Mouse (Mus musculus) neural tube, embryonic 13.5 days (tissue): ENCODE measurements around the gene Idh3g. TPM values are rescaled to one million over a fixed set of nuclear protein-coding genes. Genes with fewer than 3 reads are reported as not detected.
A peak's percentile ranks its signal among the peaks of the same experiment; 100 is the strongest.

Source experiments
- ATAC-seq: fragments of 200-750 bp; cut with Nextera tagmentation; 2 replicates; pipeline ENCODE4 v1.8.0; 2017; ENCODE audit warnings: low read depth, mild to moderate bottlenecking, moderate TSS enrichment, moderate library complexity
- H3K27ac ChIP-seq: fragments of 300-500 bp; sonication (generic); replicated peaks from 2 replicates; pipeline ENCODE4 v1.5.1; 2015; ENCODE audit warnings: moderate library complexity, mild to moderate bottlenecking, inconsistent platforms
- H3K27me3 ChIP-seq: fragments of 300-500 bp; sonication (generic); 2 replicates; pipeline ENCODE4 v1.6.1; 2015; ENCODE audit warnings: mild to moderate bottlenecking, inconsistent platforms
- H3K36me3 ChIP-seq: fragments of 300-500 bp; sonication (generic); 2 replicates; pipeline ENCODE4 v1.6.1; 2015; ENCODE audit warnings: mild to moderate bottlenecking, inconsistent platforms
- H3K4me1 ChIP-seq: fragments of 300-500 bp; sonication (generic); replicated peaks from 2 replicates; pipeline ENCODE4 v1.6.1; 2015; ENCODE audit warnings: inconsistent platforms
- H3K4me2 ChIP-seq: fragments of 300-500 bp; sonication (generic); 2 replicates; pipeline ENCODE4 v1.6.1; 2015; ENCODE audit warnings: inconsistent platforms, mild to moderate bottlenecking, moderate library complexity
- H3K4me3 ChIP-seq: fragments of 300-500 bp; sonication (generic); 2 replicates; pipeline ENCODE4 v1.5.1; 2015; ENCODE audit warnings: mild to moderate bottlenecking, inconsistent platforms
- H3K9ac ChIP-seq: fragments of 300-500 bp; sonication (generic); 2 replicates; pipeline ENCODE4 v1.6.1; 2015; ENCODE audit warnings: moderate library complexity, mild to moderate bottlenecking, inconsistent platforms
- H3K9me3 ChIP-seq: fragments of 300-500 bp; sonication (generic); 2 replicates; pipeline ENCODE4 v1.6.1; 2016; ENCODE audit warnings: inconsistent platforms
- WGBS: fragments of 180-500 bp; shearing (Covaris S2); methylation state at CpG from one replicate; pipeline ENCODE4 v1.1.7; 2015; 5-methylcytosine and 5-hydroxymethylcytosine counted together
- polyA plus RNA-seq: library from polyadenylated mRNA; unstranded; fragments of >200 nt; fragmentation: Nextera tagmentation; extraction: Ambion mirVana; gene quantifications from 2 replicates; pipeline ENCODE4 v1.2.1, GENCODE M21; 2015

Gene Idh3g
- 226 and 232 TPM in 2 replicates for polyA plus RNA-seq

GRCm38 (mm10) chrX:73786364-73787224 lies at the start of gene Idh3g, which contains the start of gene Ssr4:
TSS of gene Idh3g (minus strand) at chrX:73786897.
TSS of gene Ssr4 (plus strand) at chrX:73787028.
- peak; percentile 98 for ATAC-seq
- peaks cover 25% of the 10 kb centered on the region for H3K36me3 ChIP-seq
- H3K4me2 ChIP-seq, result peak within 1 kb of the TSS; percentile 66
- peak within 1 kb of the TSS; percentile 89 for H3K27ac ChIP-seq
- no peaks in the 10 kb centered on the region for H3K9me3 ChIP-seq
- 16% methylated on average over 52 of the region's 52 CpGs for WGBS
- peak within 1 kb of the TSS; percentile 57 for H3K4me3 ChIP-seq
- H3K4me1 ChIP-seq, result peaks cover 29% of the 10 kb centered on the region
- no peaks in the 10 kb centered on the region for H3K27me3 ChIP-seq
- H3K9ac ChIP-seq, result peak within 1 kb of the TSS; percentile 82

GRCm38 (mm10) chrX:73835731-73836130 lies 49.0 kb upstream of the Idh3g start:
- Histone ChIP-seq H3K4me1 (no peaks in the 10 kb centered on the region), H3K27me3 (no peaks in the 10 kb centered on the region), H3K9ac (no peak overlapping the region), H3K4me3 (no peak overlapping the region), H3K27ac (no peak overlapping the region), H3K4me2 (no peak overlapping the region), H3K9me3 (no peaks in the 10 kb centered on the region), H3K36me3 (no peaks in the 10 kb centered on the region)
- WGBS, result 100% methylated on average over 1 of the region's 1 CpGs
- ATAC-seq, result no peak

GRCm38 (mm10) chrX:73824185-73825151 lies 37.8 kb upstream of the Idh3g start, which contains the start of gene Pdzd4:
TSS of gene Pdzd4 (minus strand) at chrX:73824969.
- H3K9ac ChIP-seq, result peak within 1 kb of the TSS; percentile 82

GRCm38 (mm10) chrX:73823747-73824146 lies 37.0 kb upstream of the Idh3g start:
- Histone ChIP-seq H3K4me2 (peak overlapping the region; percentile 62), H3K9me3 (no peaks in the 10 kb centered on the region), H3K36me3 (no peaks in the 10 kb centered on the region), H3K27me3 (no peaks in the 10 kb centered on the region), H3K9ac (peak overlapping the region; percentile 82), H3K4me1 (peaks cover 21% of the 10 kb centered on the region), H3K27ac (peak overlapping the region; percentile 92; the same call in 1 of the 2 replicates), H3K4me3 (peak overlapping the region; percentile 65)
- ATAC-seq, result peak; percentile 25
- 22% methylated on average over 17 of the region's 17 CpGs for WGBS

More at GRCm38 (mm10) chrX:73824185-73825151, 37.8 kb upstream of the Idh3g start, which contains the start of gene Pdzd4:
- H3K27me3 ChIP-seq, result no peaks in the 10 kb centered on the region
- H3K4me1 ChIP-seq, result peaks cover 21% of the 10 kb centered on the region
- H3K36me3 ChIP-seq, result no peaks in the 10 kb centered on the region
- H3K27ac ChIP-seq, result peak within 1 kb of the TSS; percentile 92
- H3K4me2 ChIP-seq, result peak within 1 kb of the TSS; percentile 62
- 15% methylated on average over 82 of the region's 84 CpGs for WGBS
- peak within 1 kb of the TSS; percentile 65 for H3K4me3 ChIP-seq
- ATAC-seq, result peak; percentile 91
- no peaks in the 10 kb centered on the region for H3K9me3 ChIP-seq

- H3K4me3 ChIP-seq, result no peak overlapping the region
- H3K9me3 ChIP-seq, result no peaks in the 10 kb centered on the region
- WGBS, result 64% methylated on average over 3 of the region's 3 CpGs
- H3K4me1 ChIP-seq, result peaks cover 4% of the 10 kb centered on the region
- H3K36me3 ChIP-seq, result no peaks in the 10 kb centered on the region
- no peak for ATAC-seq
- H3K4me2 ChIP-seq, result no peak overlapping the region
- no peaks in the 10 kb centered on the region for H3K27me3 ChIP-seq
- H3K27ac ChIP-seq, result no peak overlapping the region
- H3K9ac ChIP-seq, result no peak overlapping the region
These were observed 30.1 kb upstream of the Idh3g start for GRCm38 (mm10) chrX:73816596-73817314.

GRCm38 (mm10) chrX:73815072-73815471 lies 28.4 kb upstream of the Idh3g start:
- Histone ChIP-seq H3K4me2 (peak overlapping the region; percentile 52), H3K4me1 (no peaks in the 10 kb centered on the region), H3K4me3 (peak overlapping the region; percentile 31), H3K36me3 (no peaks in the 10 kb centered on the region), H3K27me3 (no peaks in the 10 kb centered on the region), H3K27ac (peak overlapping the region; percentile 82), H3K9me3 (no peaks in the 10 kb centered on the region), H3K9ac (peak overlapping the region; percentile 69)
- peak; percentile 86 for ATAC-seq
- 21% methylated on average over 14 of the region's 14 CpGs for WGBS

GRCm38 (mm10) chrX:73805814-73806213 lies 19.1 kb upstream of the Idh3g start:
- Histone ChIP-seq H3K36me3 (no peaks in the 10 kb centered on the region), H3K27ac (no peak overlapping the region), H3K9me3 (no peaks in the 10 kb centered on the region), H3K4me3 (no peak overlapping the region), H3K4me2 (no peak overlapping the region), H3K4me1 (peaks cover 12% of the 10 kb centered on the region), H3K9ac (no peak overlapping the region), H3K27me3 (no peaks in the 10 kb centered on the region)
- 35% methylated on average over 1 of the region's 1 CpGs for WGBS
- peak; percentile 50; the same call in 1 of the 2 replicates for ATAC-seq

- ATAC-seq, result peak; percentile 66
- WGBS, result 35% methylated on average over 9 of the region's 9 CpGs
- no peak overlapping the region for H3K4me3 ChIP-seq
- no peak overlapping the region for H3K9ac ChIP-seq
- H3K9me3 ChIP-seq, result no peaks in the 10 kb centered on the region
- no peaks in the 10 kb centered on the region for H3K27me3 ChIP-seq
- H3K4me1 ChIP-seq, result no peaks in the 10 kb centered on the region; the same call in 1 of the 2 replicates
- H3K27ac ChIP-seq, result no peak overlapping the region
- peaks cover 17% of the 10 kb centered on the region for H3K36me3 ChIP-seq
- H3K4me2 ChIP-seq, result no peak overlapping the region
These were observed 11.8 kb upstream of the Idh3g start for GRCm38 (mm10) chrX:73798502-73798901.

- Histone ChIP-seq H3K4me1 (no peaks in the 10 kb centered on the region; the same call in 1 of the 2 replicates), H3K4me2 (no peak overlapping the region), H3K36me3 (peaks cover 17% of the 10 kb centered on the region), H3K9ac (no peak overlapping the region), H3K4me3 (no peak overlapping the region), H3K9me3 (no peaks in the 10 kb centered on the region), H3K27me3 (no peaks in the 10 kb centered on the region), H3K27ac (no peak overlapping the region)
- no peak for ATAC-seq
- WGBS, result 95% methylated on average over 2 of the region's 2 CpGs
These were observed 10.8 kb upstream of the Idh3g start for GRCm38 (mm10) chrX:73797511-73797910.

- Histone ChIP-seq H3K4me1 (peaks cover 5% of the 10 kb centered on the region), H3K4me2 (no peak overlapping the region), H3K9ac (no peak overlapping the region), H3K9me3 (no peaks in the 10 kb centered on the region), H3K27ac (no peak overlapping the region), H3K36me3 (peaks cover 35% of the 10 kb centered on the region), H3K27me3 (no peaks in the 10 kb centered on the region), H3K4me3 (no peak overlapping the region)
- WGBS, result 33% methylated on average over 1 of the region's 1 CpGs
- ATAC-seq, result no peak
These were observed 6.8 kb upstream of the Idh3g start for GRCm38 (mm10) chrX:73793505-73793904.

- no peaks in the 10 kb centered on the region for H3K9me3 ChIP-seq
- H3K27me3 ChIP-seq, result no peaks in the 10 kb centered on the region
- no peak overlapping the region for H3K4me2 ChIP-seq
- peaks cover 10% of the 10 kb centered on the region for H3K4me1 ChIP-seq
- H3K27ac ChIP-seq, result no peak overlapping the region
- no peak overlapping the region for H3K4me3 ChIP-seq
- peaks cover 35% of the 10 kb centered on the region for H3K36me3 ChIP-seq
- ATAC-seq, result no peak
- H3K9ac ChIP-seq, result no peak overlapping the region
These were observed 6.3 kb upstream of the Idh3g start for GRCm38 (mm10) chrX:73793039-73793438.
